8 mouse cellular contexts compared by ENCODE assay signal in the genomic region with DNA sequence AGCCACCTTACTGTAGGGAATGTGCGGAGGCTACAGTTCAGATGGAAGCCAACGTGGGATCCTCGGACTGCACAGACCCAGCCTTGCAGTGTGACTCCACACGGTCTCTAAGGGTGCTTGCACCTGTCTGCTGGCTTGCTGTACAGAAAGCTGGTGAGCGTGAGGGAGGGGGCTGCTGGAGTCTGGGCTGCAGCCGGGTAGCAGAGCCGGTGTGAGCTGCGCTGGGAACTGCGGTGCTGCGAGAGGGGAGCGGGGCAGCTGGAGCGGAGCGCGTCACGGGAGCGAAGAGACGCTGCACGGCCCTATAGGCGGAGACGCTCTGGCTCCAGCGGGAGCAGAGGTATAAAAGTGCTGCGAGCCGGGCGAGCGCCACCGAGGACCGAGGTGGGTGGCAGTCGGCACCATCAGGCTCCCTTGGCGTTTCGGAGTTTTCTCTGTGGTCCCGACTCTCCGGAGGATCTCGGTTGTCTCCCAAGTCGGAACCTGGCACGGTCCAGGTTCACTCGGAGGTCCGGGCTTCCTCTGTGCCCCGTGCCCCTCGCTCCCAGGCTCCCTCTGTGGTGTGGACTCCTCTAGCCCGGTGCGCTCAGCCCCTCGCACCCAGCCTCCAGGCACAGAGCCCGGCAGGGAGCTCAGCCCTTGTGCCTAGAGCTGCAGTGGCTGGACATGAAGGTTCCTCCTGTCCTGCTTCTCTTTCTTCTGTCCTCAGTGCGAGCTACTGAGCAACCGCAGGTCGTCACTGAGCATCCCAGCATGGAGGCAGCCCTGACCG. TPM values are rescaled to one million over a fixed set of nuclear protein-coding genes. Genes with fewer than 3 reads are reported as not detected.
A peak's percentile ranks its signal among the peaks of the same experiment; 100 is the strongest.
DNase-seq lines count a peak whose midpoint lies in the region; ATAC-seq lines count a peak whose summit lies in the region.
"Had no signal": no experiment of that assay in that cellular context is flagged by ENCODE, and none has a peak within 500 bp of the region (broad histone marks: within the 10 kb centered on the region; RNA-seq: fewer than 3 reads in every experiment).

A gene (plus strand): TSS at position 343 of the 772 bp plus-strand sequence.

- ATAC-seq in hematopoietic stem cell, adult 5-6 weeks (replicated peaks in 1 of 2; ENCODE audit: insufficient read depth in 1 of 2, low FRiP score in 2 of 2, low TSS enrichment in 1 of 2, low read depth in 1 of 2, poor library complexity in 2 of 2, severe bottlenecking in 2 of 2): peak; percentile 79 to 82
- 0 out of 2 replicates have a peak, but pooled peaks have one; percentile 32 for ATAC-seq in monocyte, adult 5-6 weeks (replicated peaks; ENCODE audit: insufficient number of reproducible peaks, low FRiP score, low TSS enrichment, poor library complexity, severe bottlenecking)

- 3% methylated on average over 47 of the region's 47 CpGs for WGBS in embryonic facial prominence, embryonic 10.5 days

- no peaks in the 10 kb centered on the region for H3K36me3 ChIP-seq in embryonic facial prominence, embryonic 10.5 days (replicated peaks)

- no peak within 1 kb of the TSS for H3K27ac ChIP-seq in embryonic facial prominence, embryonic 10.5 days (replicated peaks)

- peaks cover 13% of the 10 kb centered on the region for H3K4me1 ChIP-seq in embryonic facial prominence, embryonic 10.5 days

- peak; percentile 5 for DNase-seq in lung, postnatal 10 days
- no peak for DNase-seq in lung, adult 18-20 months
- DNase-seq in embryonic facial prominence, embryonic 10.5 days (ENCODE audit: low spot score): peak; percentile 72
- DNase-seq in left cerebral cortex, postnatal 25 days (ENCODE audit: low spot score in 2 of 2): peak; percentile 70
- DNase-seq in thymus, postnatal 36 days: peak; percentile 38 to 67

- peaks cover 72% of the 10 kb centered on the region for H3K27me3 ChIP-seq in embryonic facial prominence, embryonic 10.5 days (replicated peaks; ENCODE audit: low read depth, poor library complexity, severe bottlenecking)

- intact Hi-C loops in left cerebral cortex, postnatal 25 days (cut with DNase I): no loop called here

- peak within 1 kb of the TSS; percentile 60 for H3K4me3 ChIP-seq in embryonic facial prominence, embryonic 10.5 days
- H3K4me3 ChIP-seq: erythroblast, embryonic 14.5 days had no signal

- no peaks in the 10 kb centered on the region for H3K9me3 ChIP-seq in embryonic facial prominence, embryonic 10.5 days

RNA-seq across cellular contexts. Expression of the gene that starts here (rescaled TPM):
- polyA plus RNA-seq in embryonic facial prominence, embryonic 10.5 days (2016; fragmentation: Nextera tagmentation; extraction: Ambion mirVana): 0.23 and 0.32 TPM in 2 replicates
- total RNA-seq in hematopoietic stem cell, adult 5-6 weeks (2017): not detected in 2 replicates
- 10 to 100 TPM; 19.5 to 30.2 TPM for total RNA-seq in left cerebral cortex, postnatal 25 days (2021)
- total RNA-seq in monocyte, adult 5-6 weeks (2017): 0.11 TPM in 1 of 3 replicates, not detected in the others
- polyA plus RNA-seq: erythroblast, embryonic 14.5 days had no signal

Comparison
In these comparisons a context has a peak if more than half of its experiments do, and no peak if none do; other contexts are left out.
1. RNA of the gene that starts here (total RNA-seq): 19.5 to 30.2 TPM in left cerebral cortex, postnatal 25 days; not detected in hematopoietic stem cell, adult 5-6 weeks and 0.11 TPM in monocyte, adult 5-6 weeks; every median in the first group is over 10 times any median in the second.
2. DNase-seq: peak in lung, postnatal 10 days (single experiment), left cerebral cortex, postnatal 25 days (2 of 2) and thymus, postnatal 36 days (2 of 2); none in lung, adult 18-20 months (0 of 2).
3. Peak in DNase-seq and H3K4me3 ChIP-seq in embryonic facial prominence, embryonic 10.5 days; RNA of the gene not detected or under 1 TPM.
4. Peak in ATAC-seq in hematopoietic stem cell, adult 5-6 weeks; RNA of the gene not detected or under 1 TPM.
5. Peak in ATAC-seq in monocyte, adult 5-6 weeks; RNA of the gene not detected or under 1 TPM.